Mouse (Mus musculus) adrenal gland, postnatal 25 days (tissue): ENCODE data around the gene Tjp2. TPM values are rescaled to one million over a fixed set of nuclear protein-coding genes. Genes with fewer than 3 reads are reported as not detected.
"Not testable (repeated sequence)": the region's sequence is repeated elsewhere in the genome, so short reads cannot be mapped to it uniquely, and the experiment has no call there.

Experiments used
- DNase-seq: peaks from one replicate; pipeline ENCODE4 v3.0.0; 2021; ENCODE audit warnings: mixed read lengths
- long read RNA-seq: library from polyadenylated mRNA; stranded (forward); transcript quantifications from one replicate; pipeline ENCODE4 v2.0.0, GENCODE M21; 2021
- total RNA-seq: library from RNA; stranded (reverse); gene quantifications from 2 replicates; pipeline ENCODE4 v1.2.3, GENCODE M21; 2021

Tjp2 gene
- total RNA-seq: 7.2 and 8.9 TPM in 2 replicates
- long read RNA-seq, full-length matches to known transcripts: 1 of 10 reads
- long read RNA-seq, partial matches to known transcripts: 6 of 10 reads
- long read RNA-seq, other reads (novel, unspliced or antisense): 3 of 10 reads

- DNase-seq: peak; percentile 68
Measured at GRCm38 (mm10) chr19:24224500-24225304, at the start of gene Tjp2. Gene Tjp2, minus strand, starts transcription at chr19:24225030.

DNA sequence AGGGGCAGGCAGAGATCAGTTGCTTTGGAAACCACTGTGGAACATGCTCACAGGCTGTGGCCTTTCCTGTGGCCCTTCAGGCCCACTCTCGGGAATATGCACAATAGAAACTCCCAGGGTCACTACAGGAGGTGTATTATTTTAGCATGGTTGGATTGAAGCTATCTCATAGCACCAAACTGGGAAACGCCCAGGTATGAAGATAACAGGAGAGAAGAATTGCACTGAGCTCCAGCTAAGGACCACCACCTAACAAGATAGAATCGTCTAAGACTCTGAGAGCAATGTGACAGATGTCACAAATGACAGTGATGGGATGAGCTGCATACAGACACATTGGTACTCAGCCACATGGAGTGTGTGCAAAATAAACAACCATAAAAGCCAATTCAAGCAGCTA lies 49.5 kb upstream of the Tjp2 start:
- DNase-seq: no peak

DNA sequence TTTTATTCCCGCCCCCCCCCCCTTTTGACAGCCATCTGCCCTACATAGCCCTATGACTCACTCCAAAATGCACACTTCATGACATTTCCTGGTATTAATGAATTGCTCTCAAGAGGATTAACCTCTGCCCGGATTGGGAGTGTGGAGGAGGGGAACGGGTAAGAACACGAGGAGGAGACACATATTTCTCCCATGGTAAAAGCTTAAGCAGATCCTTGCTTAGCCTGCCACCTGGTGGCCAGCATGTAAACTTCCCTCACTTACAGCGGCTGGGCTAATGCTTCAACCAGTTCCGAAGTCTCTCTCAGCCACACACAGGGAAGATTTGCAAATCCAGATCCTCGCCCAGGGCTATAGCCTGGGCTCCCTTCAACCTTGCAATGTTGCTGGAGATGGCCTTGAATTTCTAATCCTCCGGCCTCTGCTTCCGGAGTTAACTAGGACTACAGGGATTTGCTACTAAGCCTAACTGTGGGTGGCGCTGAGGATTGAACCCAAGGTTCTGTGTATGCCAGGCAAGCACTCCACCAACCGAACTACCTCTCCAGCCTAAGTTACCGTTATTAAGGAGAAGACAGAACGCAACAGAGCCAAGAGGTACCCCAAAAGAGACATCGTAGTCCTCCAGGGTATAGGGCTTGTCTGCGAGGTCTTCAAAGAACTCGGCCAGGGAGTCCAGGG lies 47.1 kb upstream of the Tjp2 start:
- DNase-seq: peak; percentile 83

DNA sequence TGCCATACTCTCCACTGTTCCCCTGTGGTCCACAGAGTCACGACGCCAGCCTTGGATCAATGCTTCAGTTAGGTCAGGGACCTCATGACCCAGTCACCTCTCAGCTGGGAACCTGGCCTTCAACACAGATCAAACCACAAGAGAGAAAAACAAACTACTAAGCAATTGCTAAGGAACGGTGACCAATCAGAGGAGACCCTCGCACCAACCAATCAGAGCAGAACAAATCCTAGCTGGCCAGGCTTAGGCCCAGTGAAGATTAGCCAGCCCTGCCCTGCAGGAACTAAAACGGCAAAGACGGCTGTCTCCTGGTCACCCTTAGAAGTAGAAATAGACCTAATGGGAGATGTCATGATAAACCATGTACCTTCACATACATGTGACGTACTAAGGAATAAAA lies 46.5 kb upstream of the Tjp2 start:
- peak; percentile 40 for DNase-seq

- no peak for DNase-seq
Measured at GRCm38 (mm10) chr19:24268531-24268930, 43.7 kb upstream of the Tjp2 start.

DNA sequence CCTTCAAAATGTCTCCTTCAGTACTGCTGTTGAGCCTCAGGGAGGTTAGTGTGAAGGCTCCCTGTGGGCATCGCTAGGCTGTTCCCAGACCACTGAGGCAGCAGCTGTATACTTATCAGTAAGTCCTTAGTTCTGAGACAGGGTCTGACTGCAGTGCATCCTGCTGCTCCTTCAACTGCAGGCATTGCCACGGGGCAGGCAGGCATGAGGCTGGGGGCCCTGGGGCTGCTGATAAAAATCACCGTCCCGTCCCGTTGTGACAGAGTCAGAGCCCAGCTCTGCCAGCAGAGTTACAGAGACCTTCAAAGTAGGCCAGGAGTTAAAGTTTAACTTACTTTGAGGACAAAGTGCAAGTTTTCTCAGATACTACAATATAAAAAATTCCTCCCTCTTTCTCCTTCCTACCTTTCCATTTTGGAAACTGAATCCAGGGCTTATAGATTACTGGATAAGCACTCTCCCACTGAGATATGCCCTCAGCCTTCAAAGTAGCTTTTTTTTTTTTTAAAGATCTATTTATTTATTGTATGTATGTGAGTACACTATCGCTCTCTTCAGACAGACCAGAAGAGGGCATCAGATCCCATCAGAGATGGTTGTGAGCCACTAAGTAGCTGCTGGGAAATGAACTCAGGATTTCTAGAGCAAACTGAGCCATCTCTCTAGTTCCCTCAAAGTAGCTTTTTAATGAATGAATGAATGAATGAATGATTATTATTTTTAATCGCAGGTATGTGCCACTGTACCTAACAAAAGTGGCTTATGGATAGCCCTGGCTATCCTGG lies 41.4 kb upstream of the Tjp2 start:
- DNase-seq: no peak

DNA sequence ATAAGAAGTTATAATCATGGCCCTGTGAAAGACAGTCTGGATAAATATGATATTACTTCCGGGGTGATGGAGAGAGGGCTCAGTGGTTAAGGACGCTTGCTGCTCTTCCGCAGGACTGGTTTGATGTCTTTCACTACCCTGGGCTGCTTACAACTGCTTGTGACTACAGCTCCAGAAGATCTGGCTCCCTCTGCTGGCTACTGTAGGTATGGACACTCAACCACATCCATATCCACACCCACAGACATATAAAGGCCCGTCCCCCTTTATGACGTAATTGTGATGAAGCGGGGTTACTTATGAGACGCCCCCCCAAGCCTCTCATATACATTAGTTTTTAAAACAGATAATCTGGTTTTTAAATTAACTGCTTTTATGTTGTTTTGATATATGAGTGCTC lies 40.2 kb upstream of the Tjp2 start:
- DNase-seq: peak; percentile 75

GRCm38 (mm10) chr19:24262736-24263135 lies 37.9 kb upstream of the Tjp2 start:
- no peak for DNase-seq

- no peak for DNase-seq
Measured at GRCm38 (mm10) chr19:24259390-24260351, 34.8 kb upstream of the Tjp2 start.

GRCm38 (mm10) chr19:24258368-24258767 lies 33.5 kb upstream of the Tjp2 start:
- no peak for DNase-seq

GRCm38 (mm10) chr19:24257962-24258361 lies 33.1 kb upstream of the Tjp2 start:
- DNase-seq: no peak

DNA sequence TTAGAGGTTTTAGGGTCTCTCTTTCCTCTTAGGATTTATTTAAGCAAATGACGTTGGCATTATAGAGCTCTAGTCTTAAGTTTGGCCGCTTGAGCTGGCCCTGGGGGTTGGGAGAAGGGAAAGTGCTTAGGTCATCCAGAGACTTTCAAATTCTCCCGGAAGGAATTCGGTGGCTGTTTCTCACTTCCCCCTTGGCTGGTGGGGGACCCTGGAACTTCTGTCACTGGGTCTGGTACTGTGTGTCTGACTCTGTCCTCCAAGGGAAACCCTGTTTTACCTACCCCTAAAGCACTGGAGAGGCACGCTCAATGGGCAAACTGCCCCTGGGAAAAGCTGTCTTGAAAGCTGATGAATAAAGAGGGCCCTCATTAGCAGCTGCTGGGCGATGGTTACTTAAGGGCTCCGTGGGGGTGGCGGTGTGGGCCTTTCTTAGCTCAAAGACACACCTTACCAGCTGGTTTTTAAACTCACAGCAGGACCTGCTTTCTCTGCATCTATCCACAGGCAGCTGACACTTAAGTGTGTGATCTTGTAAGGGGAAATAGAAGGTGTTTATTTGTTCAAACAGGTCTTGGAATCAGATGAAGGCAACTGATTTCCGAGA lies 28.9 kb upstream of the Tjp2 start:
- no peak for DNase-seq

DNA sequence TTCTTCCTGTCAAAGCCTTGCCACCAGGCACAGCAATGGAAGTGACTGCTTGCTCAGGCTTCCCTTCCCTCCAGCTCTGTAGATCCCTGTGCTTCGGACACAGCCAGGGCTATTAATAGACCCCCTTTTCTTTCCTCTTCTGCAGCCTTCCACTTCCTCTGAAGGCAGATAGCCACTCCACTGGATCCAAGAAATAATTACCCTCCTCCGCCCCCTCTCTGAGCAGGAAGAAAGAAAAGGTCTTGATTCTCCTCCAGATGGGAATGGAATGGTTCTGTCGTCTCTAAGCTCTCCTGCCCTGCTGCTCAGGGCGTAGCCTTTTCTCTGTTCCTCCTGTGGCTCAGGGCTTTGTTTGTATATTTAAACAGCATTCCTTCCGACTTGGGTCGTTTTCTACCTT lies 27.0 kb upstream of the Tjp2 start:
- no peak for DNase-seq

- no peak for DNase-seq
Measured at GRCm38 (mm10) chr19:24243340-24243739, 18.5 kb upstream of the Tjp2 start.

- no peak for DNase-seq
Measured at GRCm38 (mm10) chr19:24241799-24242546, 17.1 kb upstream of the Tjp2 start.

DNA sequence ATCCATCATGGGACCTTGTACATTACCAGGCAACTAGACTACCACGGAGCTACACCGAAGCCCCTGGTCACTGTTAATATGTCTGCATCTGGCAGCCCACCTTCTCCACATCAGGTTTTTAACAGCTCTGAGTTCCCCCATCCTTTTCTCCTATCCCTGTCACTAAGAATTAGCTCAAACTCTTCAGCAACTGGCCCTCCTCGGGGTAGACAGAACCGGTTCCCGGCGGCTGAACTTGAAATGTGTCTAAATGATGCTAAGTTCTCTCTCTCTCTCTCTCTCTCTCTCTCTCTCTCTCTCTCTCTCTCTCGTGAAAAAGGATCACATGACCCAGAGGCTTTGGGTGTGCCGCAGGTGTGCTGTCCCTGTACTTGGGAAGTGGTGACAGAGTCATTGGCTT lies 16.4 kb upstream of the Tjp2 start:
- DNase-seq: no peak

DNA sequence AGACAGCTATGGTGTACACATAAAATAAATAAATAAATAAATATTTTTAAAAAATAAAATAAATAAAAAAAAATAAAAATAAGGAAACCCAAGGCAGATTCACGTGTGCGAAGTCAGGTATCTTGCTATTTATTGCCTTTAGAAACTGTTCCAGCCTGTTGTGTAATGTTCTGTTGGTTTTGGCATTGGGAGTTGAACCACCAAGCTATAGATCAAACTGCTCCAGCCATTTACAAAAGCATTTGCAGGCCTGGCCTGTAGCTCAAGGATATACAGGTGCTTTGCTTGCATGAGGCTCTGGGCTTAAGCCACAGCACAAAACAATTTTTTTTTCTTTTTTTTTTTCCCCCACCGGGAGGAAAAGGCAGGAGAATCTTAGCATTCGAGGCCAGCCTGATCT lies 13.2 kb upstream of the Tjp2 start:
- no peak for DNase-seq

DNA sequence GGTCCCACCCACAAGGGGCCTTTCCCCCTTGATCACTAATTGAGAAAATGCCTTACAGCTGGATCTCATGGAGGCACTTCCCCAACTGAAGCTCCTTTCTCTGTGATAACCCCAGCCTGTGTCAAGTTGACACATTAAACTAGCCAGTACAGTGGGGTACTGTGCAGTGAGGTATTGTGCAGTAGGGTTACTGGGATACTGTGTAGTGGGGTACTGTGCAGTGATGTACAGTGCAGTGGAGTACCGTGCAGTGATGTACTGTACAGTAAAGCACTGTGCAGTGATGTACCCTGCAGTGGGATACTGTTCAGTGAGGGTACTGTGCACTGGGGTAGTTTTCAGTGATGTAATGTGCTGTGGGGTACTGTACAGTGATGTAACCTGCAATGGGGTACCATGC lies 7.5 kb upstream of the Tjp2 start:
- DNase-seq: not testable (repeated sequence)

DNA sequence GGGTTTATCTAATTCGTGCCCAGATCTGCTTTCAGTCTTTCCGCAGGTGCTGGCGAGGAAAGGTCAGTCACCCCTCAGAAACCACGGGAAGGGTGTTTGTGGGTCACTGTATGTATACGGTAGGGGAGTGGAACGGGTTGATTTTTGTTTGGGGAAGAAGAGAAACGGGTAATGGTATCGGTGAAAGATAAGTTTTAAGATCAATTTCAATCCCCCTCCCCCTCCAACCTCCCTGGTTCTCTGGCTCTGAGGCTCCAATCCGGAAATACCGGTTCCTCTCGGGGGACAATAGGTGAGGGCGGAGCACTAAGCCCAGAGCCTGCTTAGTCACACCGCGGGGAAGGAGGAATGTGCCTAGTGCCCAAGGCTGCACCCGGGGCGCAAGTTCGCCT lies 471 bp upstream of the Tjp2 start:
- peak; percentile 50 for DNase-seq

GRCm38 (mm10) chr19:24223851-24224251 lies 979 bp downstream of the Tjp2 start:
- DNase-seq: no peak
